Mouse (Mus musculus): ENCODE results near the gene Sorcs3.

The Sorcs3 gene

GRCm38 (mm10) chr19:48820493-48821282, 614.9 kb downstream of the Sorcs3 start:
- no peak for DNase-seq (ENCODE audit: low spot score in 2 of 2)

- no peak for DNase-seq (ENCODE audit: low spot score in 2 of 2)
These were observed 615.5 kb downstream of the Sorcs3 start for GRCm38 (mm10) chr19:48821283-48821715.

- no peak for DNase-seq (ENCODE audit: low spot score in 2 of 2)
These were observed 628.5 kb downstream of the Sorcs3 start for GRCm38 (mm10) chr19:48834342-48834741.

GRCm38 (mm10) chr19:48839418-48839817, 633.6 kb downstream of the Sorcs3 start:
- DNase-seq (ENCODE audit: low spot score in 2 of 2): no peak

GRCm38 (mm10) chr19:48847700-48848099, 641.9 kb downstream of the Sorcs3 start:
- DNase-seq (ENCODE audit: low spot score in 2 of 2): no peak

GRCm38 (mm10) chr19:48850466-48850865, 644.6 kb downstream of the Sorcs3 start:
- no peak for DNase-seq (ENCODE audit: low spot score in 2 of 2)

Measured in heart, adult 9 months (tissue).